11 mouse cellular contexts compared by ENCODE assay signal in the genomic region with DNA sequence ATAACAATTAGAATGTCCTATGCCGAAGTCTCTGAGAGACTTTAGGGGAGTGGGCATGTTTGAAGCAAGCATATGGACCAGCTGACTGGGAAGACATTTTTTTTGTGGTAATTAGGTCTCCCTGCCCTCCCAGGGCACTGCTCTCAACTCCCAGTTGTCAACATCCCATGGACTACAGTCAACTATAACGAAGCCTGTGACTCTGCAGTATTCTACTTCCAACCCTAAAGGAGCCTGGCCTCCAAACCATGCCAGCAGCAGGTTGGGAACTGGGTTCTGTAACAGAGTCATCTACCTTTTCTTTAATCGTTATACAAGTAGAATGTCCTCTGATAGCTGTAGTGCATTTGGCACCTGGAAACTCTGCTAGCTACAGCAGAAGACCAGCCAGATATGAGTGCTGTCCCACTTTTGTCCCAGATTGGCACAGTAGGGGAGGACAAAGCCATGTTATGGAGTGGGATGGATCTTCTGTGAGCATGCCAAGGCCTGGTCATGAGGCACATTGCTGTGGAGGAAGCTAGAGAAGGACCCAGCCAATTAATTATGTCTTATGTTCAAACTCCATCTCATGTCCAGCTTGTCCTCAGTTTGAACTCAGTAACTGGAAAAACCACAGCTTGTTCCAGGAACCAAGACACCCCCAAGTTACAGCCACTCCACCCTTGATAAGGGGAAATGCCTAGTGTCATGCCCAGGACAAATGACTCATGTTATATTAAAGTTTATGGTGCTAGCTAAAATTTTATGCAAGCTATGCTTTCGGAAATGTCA.
DNase-seq lines count a peak whose midpoint lies in the region; ATAC-seq lines count a peak whose summit lies in the region.
"Had no signal": no experiment of that assay in that cellular context is flagged by ENCODE, and none has a peak within 500 bp of the region (broad histone marks: within the 10 kb centered on the region; RNA-seq: fewer than 3 reads in every experiment).

No protein-coding gene starts in this region.

- ATAC-seq in cerebellum, adult (ENCODE audit: insufficient number of reproducible peaks, low FRiP score, low TSS enrichment), result peak; percentile 76
- no peak for ATAC-seq in forebrain, embryonic 12.5 days (ENCODE audit: low FRiP score)
- ATAC-seq in midbrain, embryonic 14.5 days (ENCODE audit: low FRiP score, low TSS enrichment), result no peak

- no peak overlapping the region for H3K4me3 ChIP-seq in forebrain, embryonic 12.5 days (replicated peaks)
- no peak overlapping the region for H3K4me3 ChIP-seq in midbrain, embryonic 14.5 days (replicated peaks; ENCODE audit: low read depth, low read length)
- H3K4me3 ChIP-seq: stomach, embryonic 15.5 days had no signal

- no peaks in the 10 kb centered on the region for H3K4me1 ChIP-seq in forebrain, embryonic 12.5 days
- no peaks in the 10 kb centered on the region for H3K4me1 ChIP-seq in midbrain, embryonic 14.5 days (ENCODE audit: control insufficient read depth, insufficient read depth, low read length)
- H3K4me1 ChIP-seq: stomach, embryonic 15.5 days had no signal

- no peak overlapping the region for H3K4me2 ChIP-seq in forebrain, embryonic 12.5 days
- H3K4me2 ChIP-seq in midbrain, embryonic 14.5 days (ENCODE audit: low read length), result no peak overlapping the region
- H3K4me2 ChIP-seq: stomach, embryonic 15.5 days had no signal

- no peaks in the 10 kb centered on the region for H3K36me3 ChIP-seq in forebrain, embryonic 12.5 days (replicated peaks)
- H3K36me3 ChIP-seq in midbrain, embryonic 14.5 days (ENCODE audit: control insufficient read depth, insufficient read depth, low read length), result no peaks in the 10 kb centered on the region
- H3K36me3 ChIP-seq: stomach, embryonic 15.5 days had no signal

- no peak for DNase-seq in cerebellum, postnatal 4 days (ENCODE audit: low spot score in 2 of 2)
- peak; percentile 4 for DNase-seq in urinary bladder, postnatal 25 days (ENCODE audit: low spot score)
- no peak for DNase-seq in urinary bladder, postnatal 10 days (ENCODE audit: low spot score)
- peak; percentile 56 for DNase-seq in large intestine, adult 2 months (ENCODE audit: low read depth, low spot score)
- no peak for DNase-seq in midbrain, embryonic 14.5 days
- no peak for DNase-seq in left cerebral cortex, adult 8-10 months (ENCODE audit: low spot score in 2 of 2)
- DNase-seq: layer of hippocampus, adult 9-11 months had no signal

- H3K27me3 ChIP-seq in forebrain, embryonic 12.5 days, result no peaks in the 10 kb centered on the region
- H3K27me3 ChIP-seq in midbrain, embryonic 14.5 days (ENCODE audit: control insufficient read depth, insufficient read depth, low read length), result no peaks in the 10 kb centered on the region
- H3K27me3 ChIP-seq: stomach, embryonic 15.5 days had no signal

- H3K9me3 ChIP-seq in forebrain, embryonic 12.5 days, result no peaks in the 10 kb centered on the region
- no peaks in the 10 kb centered on the region for H3K9me3 ChIP-seq in midbrain, embryonic 14.5 days (ENCODE audit: control insufficient read depth, low read length)
- H3K9me3 ChIP-seq: stomach, embryonic 15.5 days had no signal

- H3K27ac ChIP-seq in forebrain, embryonic 12.5 days, result no peak overlapping the region
- no peak overlapping the region for H3K27ac ChIP-seq in midbrain, embryonic 14.5 days (replicated peaks; ENCODE audit: low read depth, low read length)
- H3K27ac ChIP-seq: macrophage; stomach, embryonic 15.5 days had no signal

- WGBS in large intestine, adult 2 months, result 68% methylated on average over 4 of the region's 4 CpGs
- 85% methylated on average over 4 of the region's 4 CpGs for WGBS in forebrain, embryonic 12.5 days
- WGBS in midbrain, embryonic 14.5 days, result 90% methylated on average over 4 of the region's 4 CpGs

- H3K9ac ChIP-seq in forebrain, embryonic 12.5 days, result no peak overlapping the region
- H3K9ac ChIP-seq in midbrain, embryonic 14.5 days (replicated peaks; ENCODE audit: low read length), result no peak overlapping the region
- H3K9ac ChIP-seq: stomach, embryonic 15.5 days had no signal

Comparison
In these comparisons a context has a peak if more than half of its experiments do, and no peak if none do; other contexts are left out.
1. DNase-seq: peak in urinary bladder, postnatal 25 days (single experiment) and large intestine, adult 2 months (single experiment); none in cerebellum, postnatal 4 days (0 of 2), urinary bladder, postnatal 10 days (single experiment), midbrain, embryonic 14.5 days (single experiment) and left cerebral cortex, adult 8-10 months (0 of 2).